Mouse (Mus musculus) common myeloid progenitor, adult 5-6 weeks (primary cell): Measurements from ENCODE around the gene Knl1. TPM values are rescaled to one million over a fixed set of nuclear protein-coding genes. Genes with fewer than 3 reads are reported as not detected.

Experiments used
- ATAC-seq: replicated peaks from 2 replicates; pipeline ENCODE4 v1.8.0; 2016; ENCODE audit warnings: low read depth, mild to moderate bottlenecking, moderate TSS enrichment, inconsistent platforms; ENCODE audit not compliant: poor library complexity, severe bottlenecking
- total RNA-seq: library from RNA; stranded (forward); fragments of 200-1000, 187-1606 nt; gene quantifications from 2 replicates; pipeline ENCODE4 v1.2.3, GENCODE M21; 2017

Knl1 gene
- total RNA-seq, 1 experiment from 2014 or later: 91.2 TPM

DNA sequence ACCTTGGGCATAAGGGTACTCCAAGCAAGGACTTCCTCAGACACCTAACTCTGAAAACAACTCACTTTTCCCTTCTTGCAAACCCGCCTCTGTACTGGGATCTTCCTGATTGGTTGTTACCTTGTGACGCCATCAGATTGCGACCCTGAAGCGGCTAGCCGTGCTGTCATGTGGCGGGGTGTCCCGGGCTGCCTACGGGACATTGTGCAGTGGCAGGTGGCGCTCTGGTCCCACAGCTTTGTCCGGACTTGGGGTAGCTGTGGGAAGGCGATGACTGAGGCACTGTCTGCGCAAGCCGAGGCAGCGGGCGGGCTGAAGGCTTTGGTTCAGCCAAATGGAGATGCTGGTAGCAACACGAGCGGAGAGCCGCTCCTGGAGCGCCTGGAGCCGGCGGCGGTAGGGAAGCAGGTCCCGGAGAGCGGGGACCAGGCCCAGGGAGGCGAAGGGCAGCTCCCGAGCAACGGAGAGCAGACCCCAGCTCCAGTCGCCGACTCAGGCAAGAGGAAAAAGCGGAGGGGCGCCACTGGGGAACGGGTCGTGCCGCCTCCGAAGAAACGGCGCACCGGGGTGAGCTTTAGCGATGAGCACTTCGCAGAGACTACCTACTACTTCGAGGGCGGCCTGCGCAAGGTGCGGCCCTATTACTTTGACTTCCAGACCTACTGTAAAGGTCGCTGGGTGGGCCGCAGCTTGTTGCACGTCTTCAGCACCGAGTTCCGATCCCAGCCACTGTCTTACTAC is 12.1 kb upstream of the Knl1 start, which contains the start of gene Rpusd2:
Rpusd2 (plus strand) TSS at position 135 of the 741 bp plus-strand sequence.
- peak; percentile 98 for ATAC-seq

DNA sequence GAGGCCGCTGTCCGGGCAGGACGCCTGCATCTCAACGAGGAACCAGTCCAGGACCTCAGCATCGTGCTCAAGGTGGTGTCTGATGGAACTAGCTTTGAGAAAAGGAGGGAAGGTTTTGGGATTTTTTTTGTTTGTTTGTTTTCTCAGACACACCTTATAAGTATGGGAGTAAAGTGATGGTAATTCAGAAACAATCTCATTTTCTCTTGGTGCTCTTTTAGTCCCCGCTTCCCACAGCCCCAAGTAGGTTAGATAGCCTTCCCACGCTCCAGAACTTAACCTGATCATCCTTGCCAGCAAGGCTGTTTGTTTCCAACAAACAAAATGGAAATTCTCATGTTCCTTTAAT is 11.5 kb upstream of the Knl1 start:
- ATAC-seq: no peak; the same call in 1 of the 2 replicates

DNA sequence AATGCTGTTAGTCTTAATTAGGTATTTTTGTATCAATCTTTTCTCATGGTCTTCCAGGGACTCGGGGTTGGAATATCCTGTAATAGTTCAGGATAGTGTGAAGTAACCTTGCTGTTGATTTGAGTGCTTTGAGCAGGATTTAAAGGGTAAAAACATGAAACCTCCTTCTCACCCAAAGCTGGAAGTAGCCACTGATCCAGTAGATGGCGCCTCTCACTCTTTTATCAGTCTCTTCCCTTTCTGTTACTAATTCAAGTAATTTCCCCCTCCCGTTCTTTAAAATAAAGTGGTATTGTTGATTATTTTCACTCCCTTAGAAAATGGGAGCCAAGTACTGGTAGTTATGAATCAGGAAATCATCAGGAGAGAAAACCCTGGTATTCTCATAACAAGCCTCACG is 6.0 kb upstream of the Knl1 start:
- ATAC-seq: peak; percentile 65

DNA sequence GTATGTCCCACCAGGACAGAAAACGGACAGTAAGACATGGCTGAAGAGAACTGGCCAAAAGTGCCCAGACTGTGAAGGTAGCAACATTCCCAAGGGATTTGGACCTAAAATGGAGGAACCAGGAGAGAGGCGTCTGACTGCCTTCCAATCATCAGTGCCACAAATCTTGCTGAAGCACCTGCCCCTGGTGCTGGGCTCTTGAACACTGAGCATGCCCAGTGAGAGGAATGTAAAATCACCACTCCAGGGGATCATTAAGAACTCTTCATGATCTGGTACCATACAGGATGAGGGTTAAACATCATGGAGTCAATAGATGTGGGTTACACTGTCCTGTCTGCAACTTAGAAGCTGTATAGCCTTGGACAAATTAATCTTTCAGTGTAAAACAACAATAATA is 1.8 kb upstream of the Knl1 start:
- no peak for ATAC-seq

DNA sequence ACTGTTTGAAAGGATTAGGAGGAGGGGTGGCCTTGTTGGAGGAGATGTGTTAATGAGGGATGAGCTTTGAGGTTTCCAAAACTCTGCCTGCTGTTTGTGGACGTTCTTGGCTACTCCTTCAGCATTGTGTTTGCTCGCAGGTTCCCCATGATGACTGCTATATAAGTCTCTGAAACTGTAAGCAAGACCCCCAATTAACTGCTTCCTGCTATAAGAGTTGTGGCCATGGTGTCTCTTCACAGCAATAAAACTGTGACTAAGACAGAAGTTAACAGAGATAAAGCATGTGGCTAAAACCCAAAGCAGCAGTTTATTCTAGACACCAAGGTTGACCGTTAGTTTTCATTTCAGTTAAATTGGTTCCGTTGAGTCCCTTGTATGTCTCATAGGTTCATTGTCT is 930 bp downstream of the Knl1 start:
- no peak for ATAC-seq

DNA sequence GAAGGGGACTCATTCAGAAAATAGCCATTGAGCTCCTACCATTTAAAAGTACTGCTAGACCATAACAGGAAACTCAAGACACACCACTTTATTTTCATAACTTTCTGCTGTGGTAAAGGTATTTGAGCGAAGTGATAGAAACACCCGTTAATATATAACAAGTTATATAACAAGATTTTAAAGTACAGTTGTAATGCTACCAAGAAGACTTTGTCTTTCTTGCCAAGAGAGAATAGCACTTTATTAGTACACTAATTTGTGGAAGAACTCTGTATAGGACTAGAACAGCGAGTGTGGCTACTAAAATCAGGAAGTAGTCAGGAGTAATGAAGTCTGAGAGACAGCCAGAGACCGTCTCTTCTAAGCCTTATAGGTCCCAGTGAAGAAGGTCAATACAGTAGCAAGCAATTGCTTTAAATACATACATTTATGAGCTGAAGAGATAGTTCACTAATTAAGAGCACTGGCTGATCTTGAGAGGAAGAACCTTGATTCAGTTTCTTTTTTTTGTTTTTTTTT is 3.3 kb downstream of the Knl1 start:
- no peak for ATAC-seq

DNA sequence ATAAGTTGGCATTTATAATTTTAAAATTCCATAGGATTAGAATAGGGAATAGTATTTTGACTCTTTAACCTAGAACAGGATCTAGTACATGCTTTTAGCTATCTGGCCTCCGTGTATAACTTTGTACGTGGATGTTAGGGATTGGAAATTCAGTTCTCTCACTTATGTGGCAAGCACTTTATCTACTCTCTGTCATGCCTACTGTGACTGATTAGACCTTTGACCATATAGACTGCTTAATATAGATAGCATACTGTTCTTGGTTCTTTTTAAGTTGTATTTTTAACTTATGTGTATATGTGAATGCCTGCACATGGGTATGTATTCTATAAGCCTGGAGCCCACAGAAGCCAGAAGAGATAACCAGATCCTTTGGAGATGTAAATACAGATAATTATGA is 13.2 kb downstream of the Knl1 start:
- ATAC-seq: no peak

DNA sequence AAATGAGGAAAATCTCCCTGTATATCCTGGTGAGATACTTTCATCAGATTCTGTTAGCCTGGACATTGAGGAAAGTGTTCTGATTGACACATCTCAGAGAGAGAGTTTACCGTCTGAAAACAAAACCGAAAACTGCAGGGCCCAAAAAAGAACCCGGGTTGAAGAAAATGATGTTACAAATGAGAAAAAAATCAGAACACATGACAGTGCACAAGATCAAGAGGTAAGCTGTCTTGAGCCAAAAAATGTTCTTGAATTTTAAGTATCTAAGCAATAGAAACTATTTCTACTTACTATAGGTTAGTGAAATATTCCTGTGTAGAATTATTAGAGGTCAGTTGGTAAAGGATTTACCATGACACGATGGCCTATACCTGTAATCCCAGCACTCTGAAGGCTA is 25.5 kb downstream of the Knl1 start:
- no peak for ATAC-seq

DNA sequence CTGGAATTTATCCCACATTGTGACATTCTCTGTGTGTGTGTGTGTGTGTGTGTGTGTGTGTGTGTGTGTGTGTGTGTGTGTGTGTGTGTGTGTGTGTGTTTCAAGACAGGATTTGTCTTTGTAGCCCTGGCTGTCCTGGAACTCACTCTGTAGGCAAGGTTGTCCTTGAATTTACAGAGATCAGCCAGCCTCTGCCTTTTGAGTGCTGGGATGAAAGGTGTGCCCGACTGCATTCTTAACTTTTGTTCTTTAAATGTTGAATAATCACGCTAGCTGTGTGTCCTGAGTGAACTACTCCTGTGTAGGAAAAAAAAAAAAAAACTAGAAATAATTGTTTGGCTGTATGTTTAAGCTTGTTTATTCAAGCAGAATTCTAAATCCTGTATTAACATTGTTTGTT is 39.2 kb downstream of the Knl1 start:
- ATAC-seq: no peak

DNA sequence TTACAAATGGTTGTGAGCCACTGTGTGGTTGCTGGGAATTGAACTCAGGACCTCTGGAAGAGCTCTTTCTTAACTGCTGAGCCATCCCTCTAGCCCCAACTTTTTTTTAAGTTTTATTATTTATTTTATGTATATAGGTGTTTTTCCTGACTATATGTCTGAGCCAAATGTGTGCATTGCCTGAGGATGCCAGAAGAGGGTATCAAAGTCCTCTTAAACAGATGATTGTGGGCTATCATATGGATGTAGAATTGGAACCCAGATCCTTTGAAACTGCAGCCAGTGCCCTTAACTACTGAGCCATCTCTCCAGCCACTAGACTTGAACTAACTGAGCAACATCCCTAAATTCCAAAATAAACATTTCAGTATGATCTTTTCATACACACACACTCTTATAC is 54.6 kb downstream of the Knl1 start:
- no peak for ATAC-seq

DNA sequence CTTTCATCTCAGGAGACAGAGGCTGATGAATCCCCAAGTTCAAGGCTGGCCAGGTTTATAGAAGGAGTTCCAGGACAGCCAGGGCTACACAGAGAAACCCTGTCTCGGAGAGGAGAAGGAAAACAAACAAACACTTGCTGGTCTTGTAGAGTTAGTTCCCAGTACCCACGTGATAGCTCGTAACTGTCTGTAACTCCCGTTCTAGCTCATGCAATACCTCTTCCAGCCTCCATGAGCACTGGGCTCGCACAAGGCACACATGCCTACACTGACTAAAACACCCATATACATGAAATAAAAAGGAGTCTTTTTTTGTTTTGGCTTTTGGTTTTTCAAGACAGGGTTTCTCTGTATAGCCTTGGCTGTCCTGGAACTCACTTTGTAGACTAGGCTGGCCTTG is 59.7 kb downstream of the Knl1 start:
- ATAC-seq: no peak

DNA sequence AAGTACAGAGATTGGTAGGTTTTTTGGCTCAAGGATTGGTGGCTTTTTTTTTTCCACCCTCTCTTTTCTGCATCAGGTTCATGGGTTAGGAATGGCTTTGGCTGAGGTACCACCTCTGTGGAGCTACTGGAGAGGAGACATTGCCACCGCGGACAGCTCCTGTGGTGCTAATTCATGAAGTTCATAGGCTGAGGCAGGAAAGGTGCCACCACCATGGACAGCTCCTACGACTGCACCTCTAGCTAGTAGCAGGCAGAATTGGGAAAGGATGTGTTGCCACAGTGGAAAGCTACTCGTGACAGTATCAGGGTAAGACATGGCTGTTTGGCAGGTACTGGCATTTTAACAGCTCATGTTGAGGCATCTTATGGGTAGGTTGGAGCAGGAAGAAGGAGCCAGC is 61.6 kb downstream of the Knl1 start:
- no peak for ATAC-seq

DNA sequence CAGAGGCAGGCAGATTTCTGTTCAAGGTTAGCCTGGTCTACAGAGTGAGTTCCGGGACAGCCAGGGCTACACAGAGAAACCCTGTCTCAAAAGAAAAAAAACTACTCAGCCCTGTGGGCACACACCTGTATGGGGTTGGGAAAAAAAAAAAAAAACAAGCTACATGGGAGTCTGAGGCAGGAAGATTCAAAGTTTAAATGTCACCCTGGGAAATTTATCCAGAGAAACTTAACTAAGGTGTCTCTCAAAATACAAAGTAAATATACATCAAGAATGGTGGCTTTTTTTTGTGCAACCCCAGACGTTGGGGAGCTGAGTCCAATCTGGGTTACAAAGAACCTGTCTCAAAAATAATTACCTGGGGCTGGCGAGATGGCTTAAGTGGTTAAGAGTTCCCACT is 64.1 kb downstream of the Knl1 start:
- ATAC-seq: no peak

DNA sequence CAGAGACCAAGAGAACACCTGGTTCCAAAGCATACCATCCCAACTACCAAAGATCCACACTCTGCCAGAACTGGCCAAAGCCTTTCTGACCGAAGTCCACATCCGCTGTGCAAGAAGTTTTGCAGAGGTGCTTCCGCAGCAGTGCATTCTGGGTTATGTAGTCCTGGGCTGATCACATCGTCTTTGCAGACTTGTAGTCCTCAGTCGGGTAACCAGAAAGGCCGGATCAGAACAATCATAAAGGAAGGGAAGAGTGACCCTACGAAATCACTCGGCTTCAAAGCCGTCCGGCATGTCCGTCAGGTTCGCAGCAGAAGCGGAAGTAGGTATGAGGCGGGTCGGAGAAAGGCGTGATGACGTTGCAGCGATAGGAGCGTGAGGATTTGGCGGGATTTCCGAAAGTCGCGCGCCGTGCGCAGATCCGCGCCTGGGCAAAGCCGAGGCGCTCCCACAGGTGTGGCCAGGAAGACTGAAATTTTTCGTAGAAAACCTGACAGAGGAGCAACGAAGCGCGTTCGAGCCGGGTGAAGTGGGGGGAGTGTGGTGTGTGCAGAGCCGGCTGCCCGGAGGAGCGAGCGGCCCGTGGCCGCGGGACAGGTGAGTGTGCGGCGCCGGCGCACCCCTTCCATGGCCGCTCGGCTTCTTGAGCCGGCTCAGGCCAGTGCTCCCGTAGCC is 65.7 kb downstream of the Knl1 start, which contains the start of gene Rad51:
Rad51 (plus strand) TSS at position 356 of the 675 bp plus-strand sequence.
- peak; percentile 95 for ATAC-seq

DNA sequence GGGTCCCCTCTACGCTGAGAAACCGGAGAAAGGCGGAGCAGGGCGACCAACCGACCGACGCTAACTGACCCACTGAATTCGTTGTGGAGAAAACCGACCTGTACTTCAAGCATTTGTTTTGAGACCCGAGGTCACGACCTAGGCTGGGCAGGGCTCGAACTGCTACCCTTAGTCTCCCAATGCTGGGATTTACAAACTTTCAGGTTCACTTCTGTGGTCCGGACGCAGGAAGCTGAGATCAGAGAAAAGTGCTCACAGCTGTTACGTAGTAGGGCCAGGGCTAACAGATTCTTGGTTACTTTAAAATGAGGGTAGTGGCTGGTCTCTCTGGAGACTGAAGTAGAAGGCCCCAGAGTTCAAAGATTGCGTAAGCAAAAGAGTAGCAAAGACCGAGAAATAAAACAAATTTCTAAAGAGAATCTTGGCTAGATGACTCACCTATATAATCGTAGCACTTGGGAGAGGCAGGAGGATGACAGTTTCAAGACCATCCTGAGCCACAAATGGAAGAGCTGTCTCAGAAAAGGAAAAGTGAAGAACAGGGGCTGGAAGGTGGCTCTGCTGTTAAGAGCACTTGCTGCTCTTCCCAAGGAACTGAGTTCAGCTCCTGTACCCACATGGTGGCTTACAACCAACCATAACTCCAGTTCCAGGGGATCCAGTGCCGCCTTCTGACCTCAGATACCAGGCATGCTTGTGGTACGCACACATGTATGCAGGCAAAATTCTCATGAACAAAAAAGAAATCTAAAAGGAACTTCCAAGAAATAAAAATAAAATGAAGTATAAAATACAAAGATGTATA is 66.4 kb downstream of the Knl1 start:
- no peak for ATAC-seq

DNA sequence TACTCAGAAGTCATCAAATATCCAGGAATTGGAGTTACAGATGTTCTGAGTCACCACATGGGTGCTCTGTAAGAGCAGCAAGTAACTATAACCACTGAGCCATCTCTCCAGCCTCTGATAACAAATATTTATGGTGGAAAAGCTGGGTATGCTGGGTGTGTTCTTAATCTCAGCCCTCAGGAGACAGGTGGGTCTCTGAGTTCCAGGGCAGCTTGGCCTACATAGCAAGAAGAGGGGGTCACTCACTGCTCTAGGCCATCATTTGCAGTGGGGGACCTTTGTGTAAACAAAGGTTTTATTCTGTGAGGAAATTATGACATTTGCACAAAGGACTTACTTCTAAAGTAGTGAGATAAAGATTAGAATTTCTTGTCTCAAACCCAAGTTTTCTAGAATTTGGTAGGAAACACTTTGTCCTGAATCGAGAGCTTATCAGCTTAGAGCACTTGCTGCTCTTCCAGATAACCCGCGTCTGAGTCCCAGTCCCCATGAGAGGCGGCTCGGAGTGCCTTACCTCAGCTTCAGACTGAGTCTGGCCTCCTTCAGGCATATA is 89.5 kb downstream of the Knl1 start:
- peak; percentile 71 for ATAC-seq

DNA sequence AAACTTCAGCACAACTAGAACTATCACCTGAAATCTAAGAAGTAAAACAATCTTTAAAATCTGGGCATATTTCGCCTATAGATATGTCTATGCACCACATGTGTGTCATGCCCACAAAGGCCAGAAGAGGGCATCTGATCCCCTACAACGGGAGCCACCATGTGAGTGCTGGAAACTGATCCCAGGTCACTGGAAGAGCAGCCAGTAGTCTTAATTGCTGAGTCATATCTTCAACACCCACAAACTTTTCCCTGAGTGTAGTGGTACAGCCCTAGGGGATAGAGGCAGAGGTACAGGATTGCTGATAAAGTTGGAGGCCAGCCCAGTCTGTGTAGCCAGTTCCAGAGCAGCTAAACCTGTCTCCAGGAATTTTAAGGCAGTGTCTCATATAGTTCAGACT is 98.3 kb downstream of the Knl1 start:
- 0 out of 2 replicates have a peak, but pooled peaks have one; percentile 22 for ATAC-seq

DNA sequence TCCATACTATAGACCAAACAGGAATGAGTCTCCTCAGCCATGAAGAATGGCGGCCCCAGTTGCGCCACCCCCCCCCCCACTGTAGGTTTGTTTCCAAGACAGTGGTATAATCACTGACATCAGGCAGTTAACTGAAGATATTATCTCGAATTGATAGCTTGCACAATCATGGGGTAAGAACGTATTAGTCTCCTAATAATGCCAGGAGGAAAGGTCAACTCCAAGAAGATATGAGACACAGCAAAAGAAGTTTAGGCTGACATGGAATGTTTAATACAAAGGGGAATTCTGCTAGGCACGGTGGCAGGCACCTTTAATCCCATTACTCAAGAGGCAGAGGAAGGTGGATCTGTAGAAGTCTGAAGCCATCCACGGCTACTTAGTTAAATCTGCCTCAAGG is 99.5 kb downstream of the Knl1 start:
- no peak for ATAC-seq

DNA sequence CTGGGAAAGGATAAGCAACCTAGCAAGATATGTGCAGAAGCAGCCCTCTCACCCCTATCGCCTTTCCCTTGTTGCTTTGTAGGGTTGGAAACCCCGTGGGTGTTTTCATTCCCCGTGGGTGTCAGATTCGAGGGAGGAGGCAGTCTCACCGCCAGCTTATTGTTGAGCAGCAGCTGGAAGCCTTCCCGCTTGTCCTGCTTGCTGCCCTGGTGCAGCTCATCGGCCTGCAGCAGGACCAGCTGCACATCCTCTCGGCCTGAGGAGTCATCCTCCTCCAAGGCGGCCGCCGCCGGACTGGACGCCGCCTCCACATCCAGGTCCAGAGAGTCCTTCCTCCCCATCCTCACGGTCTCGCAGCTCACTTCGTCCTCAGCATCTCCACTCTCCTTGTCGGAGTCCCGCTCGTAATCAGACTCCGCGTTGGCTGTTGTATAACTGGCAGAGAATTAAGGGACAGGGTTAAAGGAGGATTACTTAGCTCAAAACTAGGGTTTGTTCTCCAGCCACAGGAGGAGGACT is 100.3 kb downstream of the Knl1 start:
- no peak for ATAC-seq

DNA sequence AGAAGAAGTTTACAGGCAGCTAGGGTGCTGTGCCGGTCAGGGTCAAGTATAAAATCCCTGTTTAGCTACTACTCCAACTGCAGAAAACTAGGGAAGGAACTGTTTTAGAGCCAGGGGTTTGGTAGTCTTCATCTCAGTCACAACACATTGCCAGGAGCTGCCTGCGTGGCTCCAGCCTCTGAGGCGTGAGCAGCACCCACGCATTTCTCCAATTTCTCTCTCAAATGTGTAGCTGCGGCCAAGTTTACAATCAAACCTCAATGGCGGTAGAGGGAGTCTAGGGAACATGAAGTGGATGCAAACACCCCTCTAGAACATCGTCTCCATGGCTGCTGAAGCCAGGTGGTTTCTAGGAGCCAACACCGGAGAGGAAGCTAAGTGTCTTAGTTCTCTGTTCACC is 100.9 kb downstream of the Knl1 start:
- no peak for ATAC-seq
